Mouse (Mus musculus) T-helper 17 cell (primary cell): Measurements from ENCODE around the gene Klhdc1.

Experiments
- in situ Hi-C, 2 experiments: fragments of 300-600 bp; cut with MboI, MseI; formaldehyde crosslinking; loops; 1 replicate in 1 of 2; 2 replicates in 1 of 2; pipeline ENCODE4 v1.15.1; 2025; ENCODE audit warnings: high pct_unique_total_duplicates in 2 of 2

Gene Klhdc1

DNA sequence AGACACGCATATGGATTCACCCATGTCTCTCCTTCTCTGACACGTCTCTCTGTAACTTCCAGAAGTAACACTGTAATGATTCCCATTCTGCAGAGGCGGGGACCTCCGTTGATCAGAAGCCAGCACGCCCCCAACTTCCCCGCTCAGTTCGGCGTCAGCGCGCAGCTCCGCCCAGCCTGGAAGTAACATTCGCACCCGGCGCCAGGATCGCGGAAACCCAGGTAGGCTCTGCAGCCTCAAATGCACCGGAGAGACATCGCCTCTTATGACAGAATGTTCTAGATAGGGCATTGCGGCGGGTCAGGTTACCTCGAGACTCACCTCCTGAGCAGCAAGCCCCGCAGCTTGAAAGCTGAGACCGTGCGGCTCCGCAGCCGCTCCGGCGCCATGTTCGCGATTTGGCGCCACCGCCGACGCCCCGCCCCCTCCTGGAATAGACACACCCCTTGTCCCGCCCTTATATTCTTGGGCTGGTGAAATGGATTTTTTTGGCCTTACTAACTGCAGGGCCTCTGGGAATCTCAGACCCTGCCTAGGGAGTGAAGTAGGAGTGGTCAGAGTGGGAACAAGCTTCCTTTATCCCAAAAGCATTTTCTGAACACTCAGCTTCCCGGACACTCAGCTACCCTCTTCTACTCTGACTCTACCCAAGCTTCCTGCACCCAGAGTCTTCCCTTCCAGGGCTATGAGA, 13.1 kb upstream of the Klhdc1 start, which contains the start of gene Pole2:
Pole2 (minus strand) TSS at position 420 of the 691 bp plus-strand sequence.
- in situ Hi-C loops = loop anchor here in 1 of 2 experiments (5.0 kb wide), 1 partner anchor 94 kb away; no protein-coding TSS in a partner anchor

DNA sequence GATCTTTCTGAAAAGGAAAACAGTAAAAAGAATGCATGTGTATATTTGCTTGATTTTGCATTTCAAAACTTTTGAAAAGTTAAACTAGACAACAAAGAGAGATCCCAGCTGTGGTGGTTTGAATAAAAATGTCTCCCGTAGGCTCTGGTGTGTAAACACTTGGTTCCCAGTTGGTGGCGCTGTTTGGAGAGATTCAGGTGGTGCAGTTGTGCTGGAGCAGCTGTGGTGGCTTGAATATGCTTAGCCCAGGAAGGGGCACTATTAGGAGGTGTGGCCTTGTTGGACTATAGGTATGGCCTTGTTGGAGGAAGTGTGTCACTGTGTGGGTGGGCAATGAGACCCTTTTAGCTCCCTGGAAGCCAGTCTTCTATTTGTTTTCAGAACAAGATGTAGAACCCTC, 11.7 kb upstream of the Klhdc1 start:
- in situ Hi-C loops = loop anchor here in 1 of 2 experiments (5.0 kb wide), 1 partner anchor 93 kb away; no protein-coding TSS in a partner anchor

DNA sequence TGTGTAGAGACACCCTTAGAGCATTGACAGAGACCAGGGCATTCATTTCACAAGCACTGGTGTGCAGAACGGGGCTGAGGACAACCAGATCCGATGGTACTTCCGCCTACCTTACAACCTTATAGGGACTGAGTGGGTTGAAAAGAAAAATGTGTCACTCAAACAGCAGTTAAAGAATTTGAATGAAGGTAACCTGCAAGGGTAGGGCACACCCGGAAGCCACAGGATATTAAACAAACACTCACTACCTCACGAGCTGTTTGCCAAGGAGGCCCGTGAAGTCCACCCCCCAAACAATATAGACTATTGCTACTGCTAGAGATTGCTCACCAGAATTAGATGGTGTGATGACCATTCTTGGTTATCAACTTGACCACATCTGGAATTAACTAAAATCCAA, 5.2 kb upstream of the Klhdc1 start:
- in situ Hi-C loops = no loop called here

DNA sequence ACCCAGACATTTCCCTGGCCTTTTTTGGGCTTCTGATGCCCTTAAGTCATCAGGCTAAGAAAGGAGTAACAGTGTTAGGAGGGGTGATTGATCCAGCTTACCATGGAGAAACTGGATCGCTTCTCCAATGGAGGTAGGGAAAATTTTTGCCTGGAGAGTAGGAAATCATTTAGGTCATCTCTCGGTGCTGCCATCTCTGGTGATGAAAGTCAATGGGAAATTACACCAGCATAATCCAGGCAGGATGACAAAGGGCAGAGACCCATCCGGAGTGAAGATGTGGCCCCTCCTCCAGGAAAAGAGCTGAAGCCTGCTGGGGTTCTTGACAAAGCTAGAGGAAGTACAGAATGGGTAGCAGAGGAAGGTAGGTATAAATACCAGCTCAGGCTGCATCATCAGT, 2.7 kb upstream of the Klhdc1 start:
- in situ Hi-C loops = no loop called here

DNA sequence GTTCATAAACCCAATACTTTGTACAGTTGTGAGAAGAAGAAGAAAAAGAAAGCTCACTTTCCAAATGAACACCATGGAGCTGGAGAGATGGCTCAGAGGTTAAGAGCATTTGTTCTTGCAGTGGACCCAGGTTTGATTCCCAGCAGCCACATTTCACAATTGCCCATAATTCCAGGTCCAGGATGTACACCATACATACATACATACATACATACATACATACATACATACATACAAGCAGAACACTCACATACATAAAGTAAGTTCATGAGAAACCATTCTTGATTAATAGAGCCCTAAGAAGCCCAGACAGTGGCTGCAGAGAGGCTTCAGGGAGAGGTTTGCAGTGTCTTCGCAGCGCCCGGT, 412 bp downstream of the Klhdc1 start:
- in situ Hi-C loops = no loop called here

DNA sequence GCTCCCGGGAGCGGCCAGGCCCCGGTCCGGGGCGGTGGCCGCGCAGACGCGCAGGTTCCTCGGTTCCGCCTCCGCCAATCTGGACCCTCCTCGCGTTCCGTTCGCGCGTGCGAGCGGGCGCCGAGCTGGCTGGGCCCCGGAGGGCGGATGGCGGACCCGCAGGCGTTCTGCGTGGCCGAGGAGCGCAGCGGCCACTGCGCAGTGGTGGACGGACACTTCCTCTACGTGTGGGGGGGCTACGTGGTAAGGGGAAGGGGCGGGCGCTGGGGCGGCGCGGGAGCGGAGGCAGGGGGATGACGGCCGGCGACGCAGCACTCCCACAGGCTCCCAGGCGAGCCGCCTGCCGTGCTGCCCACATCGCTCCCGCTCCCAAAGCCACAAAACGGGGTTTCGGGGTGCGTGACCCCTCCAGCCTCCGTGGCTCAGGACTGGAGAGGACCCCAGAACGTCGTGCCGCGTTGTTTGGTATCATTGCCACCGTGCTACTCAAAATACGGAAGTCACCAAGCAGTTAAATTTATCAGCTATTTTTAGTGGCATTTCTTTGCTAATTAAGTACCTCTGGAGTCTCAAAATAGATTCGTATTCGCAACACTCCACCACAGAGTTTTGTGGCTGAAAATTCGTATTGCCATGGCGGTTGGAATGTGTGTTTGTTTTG, 925 bp downstream of the Klhdc1 start:
- in situ Hi-C loops = no loop called here

DNA sequence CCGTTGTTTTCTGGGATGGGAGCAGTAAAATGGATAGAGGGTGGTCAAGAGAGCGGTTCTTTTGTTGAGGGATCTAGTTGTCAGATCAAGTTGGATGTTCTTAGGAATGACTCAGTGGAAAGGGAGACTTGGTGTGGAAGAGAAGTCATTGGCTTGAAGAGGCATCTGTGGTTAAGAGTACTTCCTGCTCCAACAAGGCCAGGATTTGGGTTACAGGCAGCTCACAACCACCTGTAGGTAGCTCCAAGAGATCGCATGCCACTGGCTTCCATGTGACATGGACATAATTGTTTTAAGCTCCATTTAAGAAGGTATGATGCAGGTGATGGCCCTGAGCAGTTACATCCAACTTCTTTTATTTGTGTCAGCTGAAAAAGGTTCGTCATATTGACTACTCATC, 8.8 kb downstream of the Klhdc1 start:
- in situ Hi-C loops = no loop called here

DNA sequence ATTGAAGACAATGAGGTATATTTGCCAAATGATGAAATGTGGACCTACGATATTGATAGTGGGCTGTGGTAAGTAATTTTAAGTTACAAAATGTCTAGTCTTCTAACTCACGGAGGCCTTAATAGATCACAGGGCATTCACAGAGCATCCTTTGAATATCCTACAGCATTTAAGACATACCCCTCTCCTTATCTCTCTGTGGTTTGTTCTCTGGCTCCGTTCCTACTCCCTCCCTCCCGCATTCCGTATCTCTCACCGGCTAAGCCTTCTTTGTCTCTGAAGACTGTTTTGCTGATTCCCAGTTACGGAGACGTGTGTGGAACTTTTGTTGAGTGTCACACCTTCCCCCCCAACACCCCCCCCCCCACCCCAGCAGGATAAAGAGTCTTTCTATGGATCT, 9.8 kb downstream of the Klhdc1 start:
- in situ Hi-C loops = no loop called here

DNA sequence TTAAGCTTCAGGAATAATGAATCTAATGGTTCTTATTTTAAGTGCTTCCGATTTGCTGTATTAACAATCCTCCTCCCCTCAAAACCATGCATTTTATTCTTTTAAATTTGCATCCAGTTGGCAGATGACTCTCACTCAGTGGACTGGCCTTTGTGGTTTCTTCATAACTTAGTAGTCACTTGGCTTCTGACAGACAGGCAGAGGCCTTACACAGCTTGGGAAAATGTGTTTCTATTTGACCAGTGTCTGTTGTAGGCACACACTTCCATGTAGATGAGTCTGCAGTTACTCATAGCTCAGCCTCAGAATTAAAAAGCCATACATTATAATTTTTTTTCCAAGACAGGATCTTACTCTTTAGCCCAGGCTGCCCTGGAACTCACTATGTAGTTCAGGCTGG, 12.8 kb downstream of the Klhdc1 start:
- in situ Hi-C loops = no loop called here

DNA sequence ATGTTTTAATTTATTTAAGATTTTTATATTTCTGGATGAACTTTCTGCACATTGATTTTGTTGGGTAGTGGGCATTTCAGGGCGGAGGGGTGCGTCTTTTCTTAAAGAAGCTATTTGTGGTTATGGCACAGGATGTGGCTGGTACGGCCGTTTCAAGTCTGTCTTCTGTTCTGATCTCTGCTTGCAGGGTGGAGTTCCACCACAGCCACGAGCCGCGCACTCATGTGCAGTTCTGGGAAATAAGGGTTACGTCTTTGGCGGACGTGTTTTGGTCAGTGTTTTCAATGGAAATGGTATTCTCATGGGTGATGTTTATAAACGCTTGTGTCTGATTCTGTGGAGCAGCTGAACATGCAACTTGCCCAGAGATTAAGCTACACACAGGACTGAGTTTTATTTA, 16.9 kb downstream of the Klhdc1 start:
- in situ Hi-C loops = no loop called here

DNA sequence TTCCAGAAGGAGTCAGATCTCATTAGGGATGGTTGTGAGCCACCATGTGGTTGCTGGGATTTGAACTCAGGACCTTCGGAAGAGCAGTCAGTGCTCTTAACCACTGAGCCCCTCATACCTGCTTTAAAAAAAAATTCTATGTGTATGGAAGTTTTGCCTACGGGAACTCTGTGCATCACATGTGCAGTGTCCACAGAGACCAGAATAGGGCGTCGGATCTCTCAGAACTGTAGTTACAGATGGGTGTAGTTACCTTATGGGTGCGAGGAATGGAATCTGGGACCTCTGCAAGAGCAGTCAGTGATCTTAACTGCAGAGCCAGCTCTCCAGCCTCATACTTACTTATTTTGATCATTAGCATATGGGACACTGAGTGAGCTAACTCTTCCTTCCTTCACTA, 21.3 kb downstream of the Klhdc1 start:
- in situ Hi-C loops = no loop called here

DNA sequence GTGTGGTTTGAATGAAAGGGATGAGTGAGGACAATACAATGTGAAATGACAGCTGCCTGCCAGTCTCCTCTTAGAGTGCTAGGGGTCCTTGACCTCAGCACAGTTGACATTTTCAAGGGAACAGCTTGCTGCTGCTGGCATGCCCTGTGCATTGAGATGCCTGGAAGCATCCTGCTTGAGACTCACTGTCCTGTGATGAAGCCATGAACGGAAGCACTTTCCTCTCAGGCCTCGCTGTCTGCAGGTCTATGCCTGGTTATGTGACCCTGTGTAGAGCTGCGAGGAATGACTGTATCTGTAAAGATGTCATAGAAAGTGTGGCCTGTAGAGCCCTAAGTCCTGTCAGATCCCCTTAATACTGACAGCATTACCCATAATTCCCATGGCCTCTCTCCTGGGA, 24.1 kb downstream of the Klhdc1 start:
- in situ Hi-C loops = no loop called here

DNA sequence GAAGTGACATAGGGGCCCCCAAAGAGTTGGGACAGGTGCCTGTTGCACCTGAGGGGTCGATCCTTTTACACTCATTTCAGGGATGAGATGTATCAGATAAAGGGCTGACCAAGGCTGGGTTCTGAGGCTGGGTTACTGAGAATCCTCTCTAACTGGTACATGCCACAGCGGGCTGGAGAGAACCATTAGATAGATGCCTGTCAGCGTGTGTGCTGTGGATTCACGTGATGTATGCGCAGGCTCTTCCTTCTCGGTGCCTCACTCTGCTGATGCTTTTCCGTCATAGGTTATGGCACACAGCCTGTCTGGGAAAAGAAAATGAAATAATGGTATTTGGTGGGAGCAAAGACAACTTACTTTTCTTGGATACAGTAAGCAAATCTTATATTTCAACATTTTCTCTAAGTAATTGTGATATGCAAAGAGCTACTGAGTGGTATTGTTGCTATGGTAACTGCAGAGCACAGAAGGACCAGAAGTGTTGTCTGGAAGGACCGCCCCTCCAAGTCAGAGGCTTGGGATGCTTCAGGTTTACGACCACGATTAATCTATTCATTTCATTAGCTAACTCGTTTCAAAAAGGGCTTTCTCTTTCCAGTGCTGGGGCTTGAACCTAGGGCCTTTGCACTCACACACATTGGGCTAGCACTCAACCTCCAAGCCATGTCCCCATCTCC, 27.1 kb downstream of the Klhdc1 start:
- in situ Hi-C loops = no loop called here

DNA sequence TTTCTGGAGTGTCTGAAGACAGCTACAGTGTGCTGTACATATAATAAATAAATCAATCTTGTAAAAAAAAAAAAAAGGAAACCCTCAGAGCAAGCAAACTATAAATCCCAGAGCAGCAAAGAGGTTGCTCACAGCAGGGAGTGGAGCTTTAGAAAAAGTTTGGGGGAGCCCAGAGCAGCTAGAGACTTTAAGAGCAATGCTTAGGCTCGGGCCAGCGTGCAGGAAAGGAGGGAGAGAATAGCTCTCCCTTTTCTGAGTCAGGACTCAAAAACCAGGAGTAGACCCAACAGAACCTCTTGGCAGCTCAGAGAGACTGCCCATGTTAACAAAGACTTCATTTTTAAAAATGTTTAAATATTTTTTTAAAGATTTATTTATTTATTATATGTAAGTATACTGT, 28.0 kb downstream of the Klhdc1 start:
- in situ Hi-C loops = no loop called here

DNA sequence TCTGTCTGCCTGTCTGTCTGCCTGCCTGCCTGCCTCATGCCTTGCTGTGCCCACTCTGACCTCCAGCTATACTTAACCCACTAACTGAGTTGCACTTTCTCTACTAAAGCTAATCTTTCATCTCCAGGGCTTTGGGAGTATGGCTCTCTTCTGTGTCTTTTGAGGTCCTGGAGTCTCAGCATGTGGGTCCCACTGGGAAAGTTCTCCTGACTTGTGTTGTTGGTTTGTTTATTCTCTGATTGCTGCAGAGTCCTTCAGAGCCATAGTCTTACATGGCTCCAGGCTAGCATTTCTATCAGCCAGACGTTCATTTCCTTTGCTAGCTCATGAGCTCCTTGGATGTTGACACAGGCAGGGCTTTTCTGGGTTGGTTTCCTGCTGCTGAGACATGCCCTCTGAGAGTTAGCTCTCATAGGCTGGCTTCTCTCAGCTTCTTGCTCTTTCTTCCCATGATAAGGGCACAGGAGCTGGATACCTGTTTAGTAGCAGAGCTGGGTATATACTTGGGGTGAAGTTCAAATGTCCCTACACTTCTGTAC, 39.0 kb downstream of the Klhdc1 start:
- in situ Hi-C loops = no loop called here

DNA sequence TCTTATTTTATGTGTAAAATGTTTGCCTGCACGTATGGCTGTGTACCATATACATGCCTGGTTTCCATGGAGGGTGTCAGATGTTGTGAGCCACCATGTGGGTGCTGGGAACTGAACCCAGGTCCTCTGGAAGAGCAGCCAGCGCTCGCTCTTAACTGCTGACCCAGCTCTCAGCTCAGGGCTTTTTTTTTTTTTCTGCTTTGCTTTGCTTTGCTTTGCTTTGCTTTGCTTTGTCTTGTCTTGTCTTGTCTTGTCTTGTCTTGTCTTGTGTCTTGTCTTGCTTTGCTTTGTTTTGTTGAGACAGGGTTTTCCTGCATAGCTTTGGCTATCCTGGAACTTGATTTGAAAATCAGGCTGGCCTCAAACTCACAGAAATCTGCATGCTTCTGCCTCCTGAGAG, 39.9 kb downstream of the Klhdc1 start:
- in situ Hi-C loops = no loop called here

DNA sequence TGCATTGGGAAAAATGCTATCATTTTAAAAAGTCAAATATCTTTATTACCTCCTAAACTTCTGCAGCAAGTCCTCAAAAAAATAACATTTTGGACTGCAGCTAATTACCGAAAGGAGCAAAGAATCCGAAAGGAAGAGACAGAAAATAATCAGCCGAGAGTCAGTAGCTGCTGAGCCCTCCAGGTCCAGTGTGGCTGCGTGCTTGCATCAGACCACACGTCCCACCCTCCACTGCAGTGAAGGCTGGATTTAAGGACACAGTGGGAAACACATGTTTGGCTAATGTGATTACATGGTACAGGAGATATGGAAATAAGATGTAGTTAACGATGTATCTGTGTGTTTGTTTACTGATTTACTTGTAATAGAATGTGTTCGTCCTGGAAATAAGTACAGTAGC, 42.2 kb downstream of the Klhdc1 start:
- in situ Hi-C loops = no loop called here

DNA sequence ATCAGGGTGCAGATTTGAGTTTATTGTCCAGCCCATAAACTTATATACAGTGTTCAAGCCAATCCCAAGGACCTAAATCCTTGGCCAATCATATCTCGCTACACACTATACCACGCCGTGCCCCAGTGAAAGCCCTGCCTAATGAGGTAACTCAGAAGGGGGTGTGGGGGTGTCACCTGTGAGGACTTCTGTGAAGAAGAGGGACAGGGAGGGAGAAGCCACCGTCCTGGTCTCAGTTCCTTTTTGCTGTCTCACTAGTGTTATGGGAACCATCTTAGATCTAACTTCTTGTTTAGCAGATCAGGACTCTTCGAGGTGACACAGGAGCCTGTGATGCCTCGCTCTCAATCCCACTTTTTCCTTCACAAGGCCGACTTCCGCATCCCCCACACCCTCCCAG, 46.6 kb downstream of the Klhdc1 start:
- in situ Hi-C loops = no loop called here

DNA sequence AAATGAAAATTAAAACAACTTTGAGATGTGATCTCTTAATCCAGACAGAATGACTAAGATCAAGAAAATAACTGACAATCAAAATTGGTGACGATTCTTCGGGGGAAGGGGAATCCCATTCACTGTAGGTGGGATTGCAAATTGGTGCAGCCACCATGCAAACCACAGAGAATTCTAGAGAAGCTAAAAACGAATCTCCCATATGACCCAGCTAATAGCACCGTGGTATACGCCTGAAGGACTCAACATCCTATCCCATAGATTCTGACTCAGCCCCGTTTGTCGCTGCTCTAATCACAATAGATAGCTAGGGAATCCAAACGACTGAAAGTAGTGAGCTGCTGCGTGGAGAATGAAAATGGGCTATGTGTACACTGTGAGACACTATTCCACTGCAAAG, 47.7 kb downstream of the Klhdc1 start:
- in situ Hi-C loops = no loop called here

DNA sequence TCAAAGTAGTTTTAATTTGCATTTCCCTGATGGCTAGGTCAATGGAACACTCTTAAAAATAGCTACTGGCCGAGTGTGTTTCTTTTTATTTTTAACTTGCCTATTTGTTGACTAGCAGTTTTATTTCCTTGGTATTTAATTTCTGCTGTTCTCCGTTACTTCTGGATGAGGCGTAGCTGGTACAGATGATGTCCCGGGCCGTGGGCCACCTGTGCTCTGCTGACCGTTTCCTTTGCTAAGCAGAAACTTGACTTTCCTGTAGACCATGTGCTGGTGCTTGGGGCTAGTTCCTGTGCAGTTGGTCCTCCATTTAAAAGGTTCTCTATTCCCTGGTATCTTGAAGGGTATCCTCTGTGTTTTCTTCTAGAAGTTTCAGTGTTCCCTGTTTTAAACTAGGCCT, 51.4 kb downstream of the Klhdc1 start:
- in situ Hi-C loops = no loop called here

DNA sequence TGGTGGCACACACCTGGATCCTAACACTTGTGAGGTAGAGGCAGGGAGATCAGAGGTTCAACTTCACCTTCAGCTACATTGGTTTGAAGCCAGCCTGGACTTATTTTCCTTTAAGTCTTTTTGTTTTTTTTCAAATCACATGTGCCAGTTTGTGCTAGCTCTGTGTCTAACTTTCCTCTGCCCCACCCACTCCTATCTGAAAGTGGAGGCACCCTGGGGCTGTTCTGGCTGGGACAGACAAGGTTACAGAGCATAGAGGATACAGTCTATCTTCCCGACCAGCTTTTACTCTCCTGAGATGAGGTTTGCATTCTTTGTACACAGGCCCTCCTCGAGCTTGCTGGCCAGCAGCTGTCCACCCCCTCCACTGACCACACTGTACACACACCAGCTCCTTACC, 52.8 kb downstream of the Klhdc1 start:
- in situ Hi-C loops = no loop called here

DNA sequence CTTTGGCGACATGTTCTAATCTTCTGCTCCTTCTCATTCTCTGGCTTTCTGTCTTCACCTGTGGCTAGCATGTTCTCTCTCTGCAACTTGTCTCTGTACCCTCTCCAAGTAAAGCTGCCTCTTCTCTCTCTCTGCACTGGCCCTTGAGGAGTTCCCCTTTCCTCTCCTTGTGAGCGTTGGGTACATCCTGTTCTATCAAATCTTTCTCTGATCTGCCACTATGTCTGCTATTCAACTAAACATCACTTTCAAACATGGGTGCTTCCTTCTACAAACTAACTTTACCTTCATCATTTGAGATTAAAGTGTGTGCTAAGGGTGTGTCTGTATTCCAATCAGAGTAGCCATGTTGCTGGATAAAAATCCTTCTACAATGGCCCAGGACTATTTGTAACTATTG, 54.0 kb downstream of the Klhdc1 start:
- in situ Hi-C loops = loop anchor here in 1 of 2 experiments (5.0 kb wide), 1 partner anchor 78 kb away; no protein-coding TSS in a partner anchor
